Mouse (Mus musculus) neural tube, embryonic 12.5 days (tissue): Measurements from ENCODE around the gene Tinagl1. TPM values are rescaled to one million over a fixed set of nuclear protein-coding genes. Genes with fewer than 3 reads are reported as not detected.

Source experiments
- ATAC-seq: fragments of 200-750 bp; cut with Nextera tagmentation; 2 replicates; pipeline ENCODE4 v1.8.0; 2017; ENCODE audit warnings: low read depth, mild to moderate bottlenecking, moderate TSS enrichment, moderate library complexity; ENCODE audit not compliant: low FRiP score
- H3K27ac ChIP-seq: fragments of 300-500 bp; sonication (generic); 2 replicates; pipeline ENCODE4 v1.5.1; 2016
- H3K27me3 ChIP-seq: fragments of 300-500 bp; sonication (generic); replicated peaks from 2 replicates; pipeline ENCODE4 v1.6.1; 2016; ENCODE audit warnings: mild to moderate bottlenecking
- H3K36me3 ChIP-seq: fragments of 300-500 bp; sonication (generic); 2 replicates; pipeline ENCODE4 v1.6.1; 2016; ENCODE audit warnings: mild to moderate bottlenecking
- H3K4me1 ChIP-seq: fragments of 300-500 bp; sonication (generic); 2 replicates; pipeline ENCODE4 v1.6.1; 2016
- H3K4me2 ChIP-seq: fragments of 300-500 bp; sonication (generic); replicated peaks from 2 replicates; pipeline ENCODE4 v1.6.1; 2016; ENCODE audit warnings: mild to moderate bottlenecking
- H3K4me3 ChIP-seq: fragments of 300-500 bp; sonication (generic); 2 replicates; pipeline ENCODE4 v1.5.1; 2016
- H3K9ac ChIP-seq: fragments of 300-500 bp; sonication (generic); 2 replicates; pipeline ENCODE4 v1.6.1; 2016; ENCODE audit warnings: mild to moderate bottlenecking
- H3K9me3 ChIP-seq: fragments of 300-500 bp; sonication (generic); 2 replicates; pipeline ENCODE4 v1.6.1; 2016; ENCODE audit warnings: mild to moderate bottlenecking
- WGBS: fragments of 180-500 bp; shearing (Covaris S2); methylation state at CpG from one replicate; pipeline ENCODE4 v1.1.7; 2016; 5-methylcytosine and 5-hydroxymethylcytosine counted together
- polyA plus RNA-seq: library from polyadenylated mRNA; unstranded; fragments of >200 nt; fragmentation: Nextera tagmentation; extraction: Ambion mirVana; gene quantifications from 2 replicates; pipeline ENCODE4 v1.2.1, GENCODE M21; 2016

The Tinagl1 gene
- polyA plus RNA-seq, 1 experiment from 2014 or later, result 5.5 TPM

- no peak overlapping the region for H3K9ac ChIP-seq
- H3K36me3 ChIP-seq, result no peaks in the 10 kb centered on the region
- peaks cover 20% of the 10 kb centered on the region for H3K4me1 ChIP-seq
- no peak overlapping the region for H3K4me3 ChIP-seq
- 81% methylated on average over 5 of the region's 5 CpGs for WGBS
- H3K27me3 ChIP-seq, result peaks cover 29% of the 10 kb centered on the region
- no peak for ATAC-seq
- H3K4me2 ChIP-seq, result no peak overlapping the region
- no peak overlapping the region for H3K27ac ChIP-seq
- no peaks in the 10 kb centered on the region for H3K9me3 ChIP-seq
Observed at GRCm38 (mm10) chr4:130176156-130176720, 1.3 kb upstream of the Tinagl1 start.

DNA sequence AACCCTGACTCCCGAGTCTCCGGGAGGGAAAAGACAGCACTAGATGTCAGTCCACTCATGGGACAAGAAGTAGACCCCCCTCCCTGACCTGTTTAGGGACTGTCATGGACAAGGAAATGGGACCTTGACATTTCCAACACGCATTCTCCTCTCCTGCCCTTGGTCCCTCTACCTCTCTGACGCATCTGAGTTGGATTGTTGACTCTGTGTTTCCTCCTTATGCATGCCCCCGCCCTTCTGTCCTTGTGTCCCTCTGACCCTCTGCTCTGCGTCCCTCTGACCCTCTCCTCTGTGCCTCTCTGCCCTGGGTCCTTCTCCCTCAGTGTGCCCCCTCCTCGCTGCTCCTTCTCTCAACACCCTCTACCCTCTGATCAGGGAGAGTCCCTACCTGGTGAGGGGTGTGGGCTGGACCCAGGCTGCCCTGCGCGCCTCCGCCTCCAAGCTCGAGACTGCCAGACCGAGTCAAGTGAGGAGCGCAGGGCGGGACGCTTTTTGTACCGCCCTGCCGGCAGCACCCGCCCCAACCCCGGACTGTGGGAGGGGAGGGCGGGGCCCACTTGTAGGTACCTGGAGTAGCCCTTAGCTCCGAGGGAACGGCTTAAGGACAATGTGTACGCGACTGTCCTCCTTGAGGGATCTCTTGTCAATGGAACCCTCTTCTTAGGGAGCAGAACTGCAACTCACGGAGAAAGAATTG lies 439 bp downstream of the Tinagl1 start:
- Histone ChIP-seq H3K36me3 (no peaks in the 10 kb centered on the region), H3K4me3 (no peak overlapping the region; the same call in 1 of the 2 replicates), H3K27me3 (peaks cover 29% of the 10 kb centered on the region), H3K9ac (no peak overlapping the region), H3K9me3 (no peaks in the 10 kb centered on the region), H3K4me2 (peak overlapping the region; percentile 44), H3K27ac (no peak overlapping the region), H3K4me1 (peaks cover 20% of the 10 kb centered on the region)
- WGBS, result 5% methylated on average over 25 of the region's 25 CpGs
- ATAC-seq, result no peak

DNA sequence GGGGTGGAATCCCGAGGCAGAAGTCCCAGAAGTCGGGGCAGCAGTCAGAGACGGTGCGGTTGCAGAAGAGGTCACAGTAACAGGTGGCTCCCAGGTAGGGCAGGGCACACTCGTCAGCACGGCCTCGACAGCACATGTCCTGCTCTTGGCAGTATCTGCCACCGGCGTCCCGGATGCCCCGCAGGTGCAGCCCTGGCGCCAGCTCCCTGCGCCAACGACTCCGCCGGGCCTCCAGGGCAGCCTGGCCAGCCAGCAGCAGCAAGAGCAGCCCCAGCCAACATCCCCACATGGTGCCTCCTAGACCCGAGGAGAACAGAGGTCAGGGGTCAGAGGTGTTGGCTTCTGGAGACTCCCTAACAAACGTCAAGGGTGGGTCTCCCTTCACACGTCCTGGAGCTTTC lies 1.0 kb downstream of the Tinagl1 start:
- WGBS, result 47% methylated on average over 19 of the region's 19 CpGs
- H3K4me1 ChIP-seq, result peaks cover 20% of the 10 kb centered on the region
- ATAC-seq, result no peak
- no peaks in the 10 kb centered on the region for H3K36me3 ChIP-seq
- H3K4me2 ChIP-seq, result no peak overlapping the region; the same call in 1 of the 2 replicates
- H3K9me3 ChIP-seq, result no peaks in the 10 kb centered on the region
- no peak overlapping the region for H3K9ac ChIP-seq
- H3K27ac ChIP-seq, result no peak overlapping the region
- no peak overlapping the region for H3K4me3 ChIP-seq
- H3K27me3 ChIP-seq, result peaks cover 29% of the 10 kb centered on the region

DNA sequence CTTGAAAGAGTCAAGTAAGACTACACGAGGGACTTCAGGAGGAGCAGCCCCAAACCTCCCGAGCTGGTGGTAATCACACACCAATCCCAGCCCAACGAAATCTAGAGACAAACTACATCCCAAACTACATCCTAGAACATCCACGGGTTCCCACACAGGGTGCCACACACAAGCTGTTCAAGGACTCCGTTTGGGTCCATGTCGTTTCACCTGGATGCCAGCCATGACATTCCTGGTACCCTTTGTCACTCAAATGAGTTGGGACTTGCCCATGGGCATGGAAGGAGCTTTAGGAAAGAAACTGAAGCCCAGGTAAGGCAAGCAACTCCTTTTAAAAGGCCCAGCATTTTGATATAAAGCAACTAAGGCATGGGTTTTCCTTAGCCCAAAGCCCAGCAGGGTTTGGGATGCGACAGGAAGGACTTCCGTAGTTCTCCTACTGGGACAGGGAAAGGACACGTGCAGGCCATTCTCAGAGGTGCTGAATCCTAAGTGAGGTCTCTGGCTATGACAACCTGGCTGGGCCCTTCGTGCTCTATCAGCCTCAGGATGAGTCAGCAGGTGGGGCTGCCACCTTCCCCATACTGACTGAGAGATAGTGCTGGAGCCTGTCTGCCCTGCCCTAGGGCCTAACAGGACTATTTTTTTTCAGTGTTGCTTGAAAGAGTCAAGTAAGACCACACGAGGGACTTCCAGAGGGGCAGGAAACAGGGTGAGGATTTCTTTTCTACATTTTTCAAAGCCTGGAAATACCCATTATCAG lies 1.7 kb downstream of the Tinagl1 start:
- Histone ChIP-seq H3K4me3 (no peak overlapping the region), H3K9me3 (no peaks in the 10 kb centered on the region), H3K4me1 (peaks cover 25% of the 10 kb centered on the region), H3K9ac (no peak overlapping the region), H3K27ac (no peak overlapping the region), H3K36me3 (no peaks in the 10 kb centered on the region), H3K27me3 (peaks cover 29% of the 10 kb centered on the region), H3K4me2 (no peak overlapping the region)
- no peak for ATAC-seq
- WGBS, result 72% methylated on average over 11 of the region's 11 CpGs

- H3K4me3 ChIP-seq, result no peak overlapping the region
- H3K36me3 ChIP-seq, result no peaks in the 10 kb centered on the region
- no peak for ATAC-seq
- no peak overlapping the region for H3K4me2 ChIP-seq
- H3K27ac ChIP-seq, result no peak overlapping the region
- no peaks in the 10 kb centered on the region for H3K9me3 ChIP-seq
- WGBS, result 66% methylated on average over 11 of the region's 11 CpGs
- no peak overlapping the region for H3K9ac ChIP-seq
- H3K4me1 ChIP-seq, result peaks cover 34% of the 10 kb centered on the region
- H3K27me3 ChIP-seq, result peaks cover 29% of the 10 kb centered on the region
Observed at GRCm38 (mm10) chr4:130171951-130172765, 2.8 kb downstream of the Tinagl1 start.

DNA sequence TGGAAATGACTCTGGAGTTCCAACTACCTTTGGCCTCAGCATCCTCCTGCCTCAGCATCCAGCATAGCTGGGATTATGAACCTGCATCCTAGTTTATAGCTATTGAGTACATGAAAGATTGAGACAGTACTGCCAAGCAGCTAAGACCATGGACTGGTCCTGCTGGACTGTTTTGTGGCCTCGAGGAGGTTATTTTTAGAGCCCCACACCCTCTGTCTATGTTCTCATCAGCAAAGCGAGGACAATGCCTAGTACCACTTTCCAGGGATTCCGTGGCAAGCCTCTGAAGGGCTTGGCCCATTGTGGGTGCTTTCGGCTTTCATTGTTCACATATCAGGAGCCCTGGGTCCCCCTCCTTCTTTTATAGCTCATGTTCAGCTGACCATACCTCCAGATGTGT lies 4.6 kb downstream of the Tinagl1 start:
- 85% methylated on average over 4 of the region's 4 CpGs for WGBS
- no peak overlapping the region for H3K4me3 ChIP-seq
- H3K9me3 ChIP-seq, result no peaks in the 10 kb centered on the region
- H3K27ac ChIP-seq, result no peak overlapping the region
- H3K36me3 ChIP-seq, result no peaks in the 10 kb centered on the region
- ATAC-seq, result no peak
- no peak overlapping the region for H3K9ac ChIP-seq
- H3K4me2 ChIP-seq, result no peak overlapping the region
- peaks cover 30% of the 10 kb centered on the region for H3K4me1 ChIP-seq
- peaks cover 37% of the 10 kb centered on the region for H3K27me3 ChIP-seq

DNA sequence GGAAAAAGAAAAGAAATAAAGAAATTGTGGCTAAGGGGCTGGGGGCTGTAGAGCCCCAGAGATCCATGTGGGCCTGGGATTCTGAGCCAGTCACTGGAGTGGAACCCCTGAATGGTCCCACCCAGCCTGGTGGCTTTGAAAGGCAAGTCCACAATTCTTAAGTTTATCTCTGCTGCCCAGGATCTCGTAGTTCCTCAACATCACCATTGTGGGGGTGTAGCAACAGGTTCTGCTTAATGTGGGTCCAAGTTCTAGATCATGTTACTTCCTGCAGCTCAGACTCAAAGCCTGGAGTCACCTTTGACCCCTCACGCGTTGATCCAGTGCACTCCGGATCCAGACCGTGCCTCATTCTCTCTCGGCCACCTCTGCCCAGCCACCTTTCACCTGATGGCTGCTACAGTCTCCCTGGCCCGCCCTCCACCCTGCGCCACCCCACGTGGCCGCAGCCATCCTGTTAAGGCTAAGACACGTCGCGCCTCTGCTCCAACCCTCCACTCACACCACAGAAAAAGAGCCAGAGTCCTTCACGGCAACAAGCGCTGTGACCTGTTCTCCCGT lies 5.4 kb downstream of the Tinagl1 start:
- WGBS, result 87% methylated on average over 16 of the region's 16 CpGs
- Histone ChIP-seq H3K27me3 (peaks cover 38% of the 10 kb centered on the region), H3K9me3 (no peaks in the 10 kb centered on the region), H3K27ac (no peak overlapping the region), H3K4me1 (peaks cover 21% of the 10 kb centered on the region), H3K4me2 (no peak overlapping the region), H3K36me3 (no peaks in the 10 kb centered on the region), H3K4me3 (no peak overlapping the region), H3K9ac (no peak overlapping the region)
- no peak for ATAC-seq

DNA sequence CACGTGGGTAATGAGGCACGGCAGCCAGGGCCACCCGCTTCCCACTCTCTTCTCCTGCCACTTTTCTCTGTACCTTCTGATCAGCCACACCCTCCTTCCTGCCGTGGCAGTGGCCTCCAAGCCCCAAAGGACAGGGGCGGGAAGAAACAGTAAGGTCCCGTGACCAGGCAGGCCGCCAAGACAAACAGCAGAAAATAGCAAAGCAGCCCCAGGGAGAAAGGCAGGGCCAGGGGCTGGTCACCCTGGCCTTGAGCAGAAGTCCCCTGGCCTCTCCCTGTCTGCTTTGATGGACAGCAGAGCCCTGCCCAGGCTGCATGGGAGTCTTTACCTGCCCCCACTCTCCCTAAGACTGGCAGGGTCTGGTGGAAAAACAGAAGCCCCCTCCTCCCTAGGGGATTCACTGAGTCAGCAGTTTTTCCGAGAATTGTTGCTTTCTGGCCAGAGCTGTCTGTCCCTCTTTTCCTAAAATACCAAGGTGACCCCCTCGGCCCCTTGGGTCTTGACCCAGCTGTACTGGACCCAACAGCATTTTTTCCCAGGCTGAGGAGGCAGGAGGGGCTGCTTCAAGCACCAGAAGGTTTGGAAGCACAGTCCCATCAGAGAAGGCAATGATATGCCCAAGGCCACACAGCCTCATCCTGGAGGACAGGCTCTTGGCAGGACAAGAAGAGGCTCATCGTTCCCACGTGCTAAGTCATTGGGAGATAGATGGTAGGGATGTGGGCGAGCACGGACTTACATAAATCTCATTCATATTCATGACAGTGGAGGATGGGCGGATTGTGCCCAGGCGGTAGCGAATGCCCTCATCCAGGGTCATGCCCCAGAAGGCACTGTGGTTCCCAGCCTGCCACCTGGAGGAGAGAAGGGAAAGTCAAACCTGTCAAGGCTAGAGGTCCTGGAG lies 6.4 kb downstream of the Tinagl1 start:
- WGBS, result 37% methylated on average over 16 of the region's 16 CpGs
- Histone ChIP-seq H3K4me2 (no peak overlapping the region; the same call in 1 of the 2 replicates), H3K27ac (no peak overlapping the region), H3K9me3 (no peaks in the 10 kb centered on the region), H3K4me1 (peaks cover 16% of the 10 kb centered on the region), H3K4me3 (no peak overlapping the region), H3K27me3 (peaks cover 38% of the 10 kb centered on the region), H3K9ac (no peak overlapping the region), H3K36me3 (no peaks in the 10 kb centered on the region)
- no peak for ATAC-seq

GRCm38 (mm10) chr4:130167814-130168213 lies 7.1 kb downstream of the Tinagl1 start:
- H3K36me3 ChIP-seq, result no peaks in the 10 kb centered on the region
- peaks cover 23% of the 10 kb centered on the region for H3K4me1 ChIP-seq
- H3K27ac ChIP-seq, result no peak overlapping the region
- H3K27me3 ChIP-seq, result peaks cover 38% of the 10 kb centered on the region
- no peak for ATAC-seq
- 55% methylated on average over 9 of the region's 9 CpGs for WGBS
- peak overlapping the region; percentile 41 for H3K4me2 ChIP-seq
- no peak overlapping the region for H3K4me3 ChIP-seq
- H3K9me3 ChIP-seq, result no peaks in the 10 kb centered on the region
- H3K9ac ChIP-seq, result no peak overlapping the region

DNA sequence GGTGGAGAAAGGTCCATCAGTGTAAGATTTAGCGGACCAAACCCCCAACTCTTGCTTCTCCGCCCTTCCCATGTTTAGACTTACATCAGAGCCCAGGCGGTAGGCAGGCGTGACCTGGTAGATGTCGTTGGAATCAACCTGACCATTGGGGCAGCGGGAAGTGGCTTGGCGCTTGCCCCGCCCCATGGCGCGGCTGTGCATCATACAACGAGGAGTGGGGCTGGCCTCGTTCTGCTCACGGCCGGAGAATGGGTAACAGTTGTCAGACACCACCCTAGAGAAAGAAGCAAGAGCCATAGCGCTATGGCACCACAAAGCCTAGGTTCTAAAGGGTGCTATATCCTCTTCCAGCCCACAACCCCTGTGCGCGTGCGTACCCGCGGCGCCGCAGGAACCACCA lies 7.6 kb downstream of the Tinagl1 start:
- peaks cover 38% of the 10 kb centered on the region for H3K27me3 ChIP-seq
- 47% methylated on average over 22 of the region's 22 CpGs for WGBS
- H3K27ac ChIP-seq, result no peak overlapping the region
- H3K36me3 ChIP-seq, result no peaks in the 10 kb centered on the region
- H3K4me2 ChIP-seq, result peak overlapping the region; percentile 41
- H3K9ac ChIP-seq, result no peak overlapping the region
- H3K9me3 ChIP-seq, result no peaks in the 10 kb centered on the region
- H3K4me3 ChIP-seq, result no peak overlapping the region
- ATAC-seq, result no peak
- peaks cover 23% of the 10 kb centered on the region for H3K4me1 ChIP-seq

- Histone ChIP-seq H3K4me2 (no peak overlapping the region), H3K27me3 (peaks cover 42% of the 10 kb centered on the region), H3K9ac (no peak overlapping the region), H3K4me3 (no peak overlapping the region), H3K9me3 (no peaks in the 10 kb centered on the region), H3K4me1 (peaks cover 23% of the 10 kb centered on the region), H3K36me3 (no peaks in the 10 kb centered on the region), H3K27ac (no peak overlapping the region)
- no peak for ATAC-seq
- WGBS, result 74% methylated on average over 8 of the region's 8 CpGs
Observed at GRCm38 (mm10) chr4:130166592-130166991, 8.3 kb downstream of the Tinagl1 start.
